Mouse (Mus musculus) mouse embryonic stem cell (cell line): ENCODE data around the gene Mgme1.

Experiments used
- in situ Hi-C, 2 experiments: fragments of 300-500 bp; cut with MboI; formaldehyde crosslinking; loops; 1 replicate in 1 of 2; 3 replicates in 1 of 2; pipeline ENCODE4 v1.14.3; 2019 to 2020; ENCODE audit warnings: low sequenced_read_pairs in 2 of 2, low pct_unique_long_range_greater_than_20kb in 1 of 2, mixed read lengths in 1 of 2; ENCODE audit not compliant: unreplicated experiment in 1 of 2

Mgme1 gene

GRCm38 (mm10) chr2:144291600-144292305 lies 21.3 kb downstream of the Mgme1 start:
- in situ Hi-C loops, result no loop called here

- in situ Hi-C loops, result no loop called here
These were observed 24.8 kb downstream of the Mgme1 start for GRCm38 (mm10) chr2:144295145-144295735.

- in situ Hi-C loops, result no loop called here
These were observed 29.5 kb downstream of the Mgme1 start for GRCm38 (mm10) chr2:144299749-144300669.

DNA sequence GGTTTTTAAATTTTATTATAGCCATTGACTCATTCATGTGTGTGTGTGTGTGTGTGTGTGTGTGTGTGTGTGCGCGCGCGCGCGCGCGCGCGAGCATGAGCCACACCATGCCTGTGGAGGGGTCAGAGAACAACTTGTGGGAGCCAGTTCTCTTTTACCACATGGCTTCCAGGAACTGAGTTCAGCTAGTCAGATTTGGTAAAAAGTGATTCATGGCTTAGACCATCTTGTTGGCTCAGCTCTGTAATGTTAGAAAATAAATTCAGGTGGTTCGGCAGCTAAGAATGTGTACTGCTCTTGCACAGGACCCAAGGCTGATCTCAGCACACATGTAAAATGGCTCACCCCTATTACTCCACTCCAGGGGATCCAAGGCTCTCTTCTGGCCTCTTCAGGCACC lies 30.6 kb downstream of the Mgme1 start:
- in situ Hi-C loops, result no loop called here

GRCm38 (mm10) chr2:144305721-144306294 lies 35.3 kb downstream of the Mgme1 start:
- in situ Hi-C loops, result no loop called here

- in situ Hi-C loops, result no loop called here
These were observed 38.1 kb downstream of the Mgme1 start for GRCm38 (mm10) chr2:144308561-144308960.

DNA sequence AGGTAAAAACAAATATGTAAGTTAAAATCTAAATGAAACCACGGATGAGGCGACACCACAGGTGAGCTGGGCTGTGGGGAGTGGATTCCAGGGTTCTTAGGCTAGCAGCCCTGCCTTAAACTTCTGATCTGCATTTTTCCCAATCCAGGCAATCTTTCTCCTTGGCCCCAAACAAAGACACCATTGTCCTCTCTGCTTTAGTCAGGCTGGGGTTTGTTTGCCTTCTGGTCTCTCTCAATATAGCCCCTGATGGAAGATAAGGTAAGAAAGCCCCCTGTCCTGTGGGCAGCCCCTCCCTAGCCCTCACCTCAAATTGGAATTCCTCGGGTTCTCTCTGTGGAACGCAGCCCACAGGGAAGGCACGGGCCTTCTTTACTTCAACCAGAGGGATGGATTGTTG lies 39.8 kb downstream of the Mgme1 start:
- in situ Hi-C loops, result no loop called here

DNA sequence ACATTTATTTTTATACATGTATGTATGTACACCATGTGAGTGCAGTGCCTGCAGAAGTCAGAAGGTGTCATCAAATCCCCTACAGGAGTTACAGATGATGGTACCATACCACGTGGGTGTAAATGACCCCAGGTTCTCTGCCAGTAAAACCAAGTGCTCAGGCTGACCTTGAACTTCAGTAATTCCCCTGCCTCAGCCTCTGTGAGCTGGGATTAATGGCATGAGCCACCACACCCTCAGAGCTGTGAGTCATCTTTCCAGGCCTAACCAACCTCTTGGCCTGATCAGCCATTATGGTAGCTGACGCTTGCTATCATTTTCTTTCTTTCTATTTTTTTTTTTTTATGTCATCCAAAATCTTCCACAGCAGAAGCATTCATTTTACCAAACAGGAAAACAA lies 40.9 kb downstream of the Mgme1 start:
- in situ Hi-C loops, result no loop called here

GRCm38 (mm10) chr2:144324218-144324617 lies 53.8 kb downstream of the Mgme1 start:
- in situ Hi-C loops, result no loop called here

GRCm38 (mm10) chr2:144329451-144329850 lies 59.0 kb downstream of the Mgme1 start:
- in situ Hi-C loops, result no loop called here

DNA sequence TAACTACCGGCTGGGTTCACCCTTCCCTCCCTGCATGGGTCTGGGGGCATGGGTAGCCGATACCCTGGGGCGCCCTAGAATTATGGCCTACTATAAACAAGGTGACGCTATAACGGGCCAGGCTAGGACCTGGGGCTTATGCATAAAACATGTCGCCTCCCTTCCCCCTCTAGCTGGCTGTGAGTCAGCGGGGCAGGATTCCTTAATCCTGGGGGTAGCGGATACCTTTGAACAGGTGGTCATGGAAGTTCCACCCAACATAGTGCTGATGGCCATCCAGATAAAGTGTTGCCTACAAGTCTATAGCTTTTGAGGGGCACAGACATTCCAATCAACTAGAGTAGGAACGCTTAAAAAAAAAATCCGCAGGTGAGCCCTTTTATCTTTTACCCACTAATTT lies 59.5 kb downstream of the Mgme1 start:
- in situ Hi-C loops, result no loop called here

GRCm38 (mm10) chr2:144330352-144330959 lies 60.0 kb downstream of the Mgme1 start:
- in situ Hi-C loops, result no loop called here
